Mouse (Mus musculus): ENCODE results near the gene Selenok. TPM values are rescaled to one million over a fixed set of nuclear protein-coding genes. Genes with fewer than 3 reads are reported as not detected.

The Selenok gene
- 402 and 419 TPM in 2 replicates for polyA plus RNA-seq (2016; fragmentation: Nextera tagmentation; extraction: Ambion mirVana)

DNA sequence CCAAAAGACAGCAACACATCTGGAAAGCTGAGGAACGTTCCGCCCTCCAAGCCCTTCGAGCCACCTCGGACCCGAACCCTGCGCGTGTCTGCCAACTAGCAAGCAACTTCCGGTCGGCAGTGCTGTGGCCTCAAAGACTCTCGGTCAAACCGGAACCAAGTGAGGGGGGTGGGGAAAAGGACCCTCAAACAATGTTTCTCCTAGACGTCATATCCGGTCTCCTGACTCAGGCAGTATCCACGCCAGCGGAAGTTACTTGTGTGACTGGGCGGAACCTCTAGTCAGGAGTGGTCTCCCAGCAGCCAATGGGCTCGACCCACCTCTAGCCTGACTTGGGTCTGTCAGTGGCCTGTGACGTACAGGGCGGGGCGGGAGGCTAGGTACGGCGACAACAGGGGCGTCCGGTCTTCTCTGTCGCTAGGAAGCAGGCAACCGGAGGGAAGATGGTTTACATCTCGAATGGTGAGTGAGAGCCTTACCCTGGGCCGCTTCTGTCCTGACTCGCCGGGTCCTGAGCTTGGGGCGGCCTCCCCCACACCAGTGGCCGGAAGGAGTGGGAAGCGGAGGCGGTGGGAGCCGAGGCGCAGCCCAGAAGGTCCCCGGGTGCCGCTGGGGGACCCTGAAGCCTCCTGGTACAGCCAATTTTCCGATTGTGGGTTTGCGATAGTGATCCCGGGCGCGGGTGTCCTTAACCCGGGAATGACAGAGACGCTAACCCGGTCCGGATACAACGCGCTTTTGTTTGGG is at the start of gene Selenok:
TSS of gene Selenok (plus strand) at position 234 of the 747 bp plus-strand sequence.
- Histone ChIP-seq H3K4me2 (replicated peaks) (peak within 1 kb of the TSS; percentile 68), H3K27ac (peak within 1 kb of the TSS; percentile 75; the same call in 1 of the 2 replicates), H3K4me3 (peak within 1 kb of the TSS; percentile 84), H3K4me1 (peaks cover 11% of the 10 kb centered on the region), H3K9ac (peak within 1 kb of the TSS; percentile 87), H3K9me3 (no peaks in the 10 kb centered on the region), H3K27me3 (replicated peaks) (no peaks in the 10 kb centered on the region), H3K36me3 (peaks cover 29% of the 10 kb centered on the region)
- ATAC-seq (ENCODE audit: low FRiP score, low read depth), result peak; percentile 100
- WGBS, result under 1% methylated on average over 49 of the region's 49 CpGs

DNA sequence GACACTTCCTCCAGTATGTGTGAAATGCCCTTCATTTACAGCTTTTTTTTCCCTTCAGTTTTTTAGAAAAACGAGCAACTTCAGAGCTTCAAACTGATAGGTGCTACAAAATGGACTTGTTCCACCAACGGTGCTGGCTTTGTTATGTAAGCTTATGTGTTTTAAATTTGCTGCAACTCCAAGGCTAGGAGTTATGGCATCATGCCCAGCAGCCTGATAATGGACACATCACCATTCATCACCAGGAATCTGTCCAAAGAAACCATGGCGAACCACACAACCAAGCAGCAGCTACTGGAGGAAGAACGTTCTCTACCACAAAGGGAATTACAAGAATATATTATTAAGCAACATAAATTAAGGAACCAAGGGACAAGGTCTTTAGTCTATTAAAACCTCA is 39.1 kb upstream of the Selenok start:
- Histone ChIP-seq H3K4me3 (no peak overlapping the region), H3K9ac (no peak overlapping the region), H3K4me1 (no peaks in the 10 kb centered on the region), H3K27me3 (replicated peaks) (no peaks in the 10 kb centered on the region), H3K36me3 (no peaks in the 10 kb centered on the region), H3K4me2 (replicated peaks) (no peak overlapping the region), H3K27ac (no peak overlapping the region), H3K9me3 (no peaks in the 10 kb centered on the region)
- 74% methylated on average over 4 of the region's 4 CpGs for WGBS
- ATAC-seq (ENCODE audit: low FRiP score, low read depth), result no peak

DNA sequence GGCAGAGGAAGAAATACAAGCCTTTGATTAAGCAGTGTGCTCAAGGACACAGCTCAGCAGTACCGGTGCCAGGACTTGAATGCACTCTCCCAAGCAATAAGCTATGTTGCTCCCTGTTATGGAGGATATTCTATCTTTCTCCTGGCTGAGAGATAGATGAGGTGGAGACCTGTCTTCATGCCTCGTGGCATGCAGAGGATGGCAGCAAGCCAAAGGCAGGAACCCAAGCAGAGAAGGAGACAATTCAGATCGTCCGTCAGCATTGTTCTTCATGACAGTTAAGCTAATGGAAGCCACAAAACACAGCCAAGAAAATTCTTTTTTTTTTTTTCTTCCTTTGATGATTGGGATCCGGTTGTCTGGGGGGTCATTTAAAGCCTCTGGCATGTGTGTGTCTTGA is 32.6 kb upstream of the Selenok start:
- 49% methylated on average over 5 of the region's 5 CpGs for WGBS
- Histone ChIP-seq H3K4me1 (peaks cover 4% of the 10 kb centered on the region; the same call in 1 of the 2 replicates), H3K9ac (no peak overlapping the region), H3K9me3 (no peaks in the 10 kb centered on the region), H3K36me3 (no peaks in the 10 kb centered on the region), H3K27me3 (replicated peaks) (no peaks in the 10 kb centered on the region), H3K4me3 (no peak overlapping the region), H3K4me2 (replicated peaks) (no peak overlapping the region), H3K27ac (no peak overlapping the region)
- ATAC-seq (ENCODE audit: low FRiP score, low read depth), result no peak

DNA sequence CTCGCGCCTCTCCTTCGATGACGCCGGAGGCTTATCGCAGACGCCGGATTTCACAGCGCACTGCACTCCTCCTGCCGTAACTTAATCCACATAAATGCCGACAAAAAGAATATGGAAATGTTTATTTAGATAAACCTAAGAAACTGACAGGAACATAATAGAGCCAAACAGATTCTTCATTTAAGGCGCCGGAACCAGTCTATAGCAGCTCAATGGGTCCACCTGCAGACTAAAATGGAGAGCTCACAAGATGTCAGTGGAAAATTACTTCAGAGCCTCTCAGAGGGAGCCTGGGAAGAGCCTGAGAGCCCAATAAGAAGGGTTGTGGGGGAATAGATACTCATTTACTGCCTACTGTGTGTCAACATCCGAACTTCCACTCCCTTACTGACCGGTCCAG is 30.6 kb upstream of the Selenok start:
- Histone ChIP-seq H3K36me3 (no peaks in the 10 kb centered on the region), H3K4me3 (no peak overlapping the region), H3K27ac (no peak overlapping the region), H3K9ac (no peak overlapping the region), H3K4me2 (replicated peaks) (no peak overlapping the region), H3K27me3 (replicated peaks) (no peaks in the 10 kb centered on the region), H3K4me1 (peaks cover 4% of the 10 kb centered on the region; the same call in 1 of the 2 replicates), H3K9me3 (no peaks in the 10 kb centered on the region)
- ATAC-seq (ENCODE audit: low FRiP score, low read depth), result no peak
- 91% methylated on average over 15 of the region's 15 CpGs for WGBS

DNA sequence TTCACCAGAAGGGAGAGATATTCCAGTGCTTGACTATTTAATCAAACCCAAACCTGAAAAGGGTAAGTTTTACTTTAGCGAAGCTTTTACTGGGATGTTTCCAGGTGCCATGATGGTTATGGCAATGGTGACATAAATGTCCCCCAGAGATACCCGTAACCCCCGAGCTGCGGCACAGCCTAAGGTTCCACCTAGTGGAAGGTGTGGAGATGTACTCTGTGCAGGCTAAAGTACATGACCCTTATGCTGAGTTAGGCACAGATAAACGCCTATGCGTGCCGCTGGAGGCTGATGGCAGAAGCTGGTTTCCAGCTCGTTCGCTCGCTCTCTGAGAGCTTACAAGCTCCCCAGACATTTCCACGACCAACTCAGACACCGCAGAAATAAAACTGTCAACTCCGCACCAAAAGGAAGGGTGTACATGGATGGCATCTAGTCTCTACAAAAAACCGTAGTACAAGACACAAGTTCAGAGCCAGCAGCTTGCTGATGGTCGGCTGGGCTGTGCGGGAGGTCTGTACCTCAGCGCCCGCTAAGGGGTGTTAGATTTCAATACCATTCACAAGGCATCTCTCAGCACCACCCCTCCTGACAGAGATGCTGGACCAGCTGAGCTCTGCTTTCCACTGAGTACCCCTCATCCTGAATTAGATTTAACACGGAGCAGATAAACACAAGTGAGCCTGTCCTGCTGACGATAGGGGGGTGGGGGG is 28.4 kb upstream of the Selenok start:
- Histone ChIP-seq H3K4me3 (no peak overlapping the region), H3K27ac (no peak overlapping the region), H3K9ac (no peak overlapping the region), H3K27me3 (replicated peaks) (no peaks in the 10 kb centered on the region), H3K36me3 (no peaks in the 10 kb centered on the region), H3K9me3 (no peaks in the 10 kb centered on the region), H3K4me1 (peaks cover 4% of the 10 kb centered on the region; the same call in 1 of the 2 replicates), H3K4me2 (replicated peaks) (0 out of 2 replicates have a peak overlapping the region, but pooled peaks have one; percentile 5)
- ATAC-seq (ENCODE audit: low FRiP score, low read depth), result no peak
- WGBS, result 55% methylated on average over 20 of the region's 20 CpGs

DNA sequence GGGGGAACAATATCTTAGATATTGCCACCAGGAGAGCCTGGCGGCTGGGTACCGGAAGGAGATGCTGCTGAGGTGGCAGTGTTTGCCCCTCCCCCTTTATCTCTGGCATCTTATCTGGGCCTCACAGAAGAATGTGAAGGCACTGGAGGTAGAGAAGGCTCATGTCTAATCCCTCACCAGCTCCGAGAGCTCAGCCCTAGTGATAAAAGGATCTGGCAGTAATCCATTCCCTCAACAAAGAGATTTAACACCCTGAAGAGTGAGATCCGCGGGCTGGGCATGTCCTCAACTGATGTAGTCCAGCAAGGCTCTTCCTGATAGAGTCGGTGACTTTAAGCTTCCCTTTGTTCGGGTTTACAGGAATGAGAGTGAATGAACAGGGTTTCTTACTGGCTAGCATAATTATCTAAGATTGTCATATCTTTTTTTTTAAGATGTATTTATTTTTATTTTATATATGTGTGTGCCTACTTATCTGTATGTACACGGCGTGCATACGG is 27.7 kb upstream of the Selenok start:
- H3K9ac ChIP-seq, result no peak overlapping the region
- H3K4me1 ChIP-seq, result peaks cover 4% of the 10 kb centered on the region; the same call in 1 of the 2 replicates
- no peaks in the 10 kb centered on the region for H3K27me3 ChIP-seq (replicated peaks)
- 0 out of 2 replicates have a peak overlapping the region, but pooled peaks have one; percentile 5 for H3K4me2 ChIP-seq (replicated peaks)
- ATAC-seq (ENCODE audit: low FRiP score, low read depth), result no peak
- WGBS, result 48% methylated on average over 10 of the region's 10 CpGs
- H3K9me3 ChIP-seq, result no peaks in the 10 kb centered on the region
- no peak overlapping the region for H3K4me3 ChIP-seq
- no peak overlapping the region for H3K27ac ChIP-seq
- no peaks in the 10 kb centered on the region for H3K36me3 ChIP-seq

DNA sequence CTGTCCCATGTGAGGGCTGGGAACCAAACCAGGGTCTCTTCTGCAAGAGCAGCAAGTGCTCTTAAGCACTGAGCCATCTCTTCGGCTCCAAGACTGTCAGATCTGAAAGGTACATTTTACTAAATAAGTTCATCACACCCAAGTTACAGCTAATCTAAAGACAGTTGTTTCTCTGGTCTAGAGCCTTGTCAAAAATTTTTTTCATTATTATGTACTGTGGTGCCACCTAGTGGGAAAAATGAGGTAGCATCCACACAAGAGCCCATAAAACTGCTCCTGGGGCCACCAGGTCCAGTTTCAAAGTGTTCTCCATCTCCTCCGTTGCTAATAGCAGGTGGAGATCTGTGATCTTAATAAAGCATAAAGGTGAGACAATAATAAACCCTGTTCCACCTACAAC is 27.2 kb upstream of the Selenok start:
- 28% methylated on average over 2 of the region's 2 CpGs for WGBS
- no peak overlapping the region for H3K4me2 ChIP-seq (replicated peaks)
- H3K27me3 ChIP-seq (replicated peaks), result no peaks in the 10 kb centered on the region
- ATAC-seq (ENCODE audit: low FRiP score, low read depth), result no peak
- H3K36me3 ChIP-seq, result no peaks in the 10 kb centered on the region
- no peak overlapping the region for H3K9ac ChIP-seq
- H3K4me1 ChIP-seq, result peaks cover 4% of the 10 kb centered on the region; the same call in 1 of the 2 replicates
- H3K4me3 ChIP-seq, result no peak overlapping the region
- H3K9me3 ChIP-seq, result no peaks in the 10 kb centered on the region
- H3K27ac ChIP-seq, result no peak overlapping the region

DNA sequence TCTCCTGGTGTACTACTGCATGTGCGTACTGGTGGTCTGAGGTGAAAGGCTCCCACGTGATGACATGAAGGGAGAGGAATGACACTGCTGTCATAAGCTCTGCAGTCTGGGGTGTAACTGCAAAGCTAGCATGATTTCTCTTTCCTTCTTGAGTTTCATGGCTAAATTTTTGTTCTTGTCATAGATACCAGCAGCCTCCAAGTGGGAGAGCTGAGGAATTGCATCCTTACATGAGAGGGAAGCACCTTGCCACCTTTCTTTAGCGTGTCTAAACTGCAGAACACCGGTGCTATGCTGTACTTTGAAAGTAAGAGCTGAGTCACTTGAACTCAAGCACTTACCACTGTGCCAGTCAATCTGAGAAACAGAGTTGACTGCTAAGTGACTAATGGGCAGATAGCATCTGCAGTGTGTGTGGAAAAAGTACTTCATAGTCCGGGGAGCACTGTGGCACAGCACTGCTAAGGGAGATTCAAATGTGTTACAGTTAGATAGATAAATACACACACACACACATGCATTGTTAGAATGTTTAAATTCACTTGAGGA is 21.3 kb upstream of the Selenok start:
- Histone ChIP-seq H3K27ac (no peak overlapping the region), H3K36me3 (no peaks in the 10 kb centered on the region), H3K27me3 (replicated peaks) (no peaks in the 10 kb centered on the region), H3K4me1 (no peaks in the 10 kb centered on the region), H3K4me2 (replicated peaks) (no peak overlapping the region), H3K9me3 (no peaks in the 10 kb centered on the region), H3K9ac (no peak overlapping the region), H3K4me3 (no peak overlapping the region)
- no peak for ATAC-seq (ENCODE audit: low FRiP score, low read depth)
- WGBS, result 79% methylated on average over 5 of the region's 5 CpGs

DNA sequence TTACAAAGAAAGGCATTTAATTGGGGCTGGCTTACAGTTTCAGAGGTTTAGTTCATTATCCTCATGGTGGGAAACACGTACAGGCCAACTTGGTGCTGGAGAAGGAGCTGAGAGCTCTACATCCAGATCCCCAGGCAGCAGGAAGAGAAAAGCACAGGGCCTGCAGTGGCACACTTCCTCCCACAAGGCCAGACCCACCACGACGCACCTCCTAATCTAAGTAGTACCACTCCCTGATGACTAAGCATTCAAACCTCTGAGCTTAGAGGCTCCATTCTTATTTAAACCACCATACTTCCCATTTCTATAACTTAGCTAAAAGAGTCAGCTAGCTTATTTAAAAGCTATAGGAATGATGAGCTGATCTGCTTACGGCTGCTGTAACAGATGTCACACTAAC is 17.3 kb upstream of the Selenok start:
- no peaks in the 10 kb centered on the region for H3K27me3 ChIP-seq (replicated peaks)
- no peak overlapping the region for H3K9ac ChIP-seq
- H3K9me3 ChIP-seq, result no peaks in the 10 kb centered on the region
- 83% methylated on average over 4 of the region's 4 CpGs for WGBS
- no peak overlapping the region for H3K27ac ChIP-seq
- no peak overlapping the region for H3K4me2 ChIP-seq (replicated peaks)
- H3K36me3 ChIP-seq, result no peaks in the 10 kb centered on the region
- no peaks in the 10 kb centered on the region for H3K4me1 ChIP-seq
- no peak for ATAC-seq (ENCODE audit: low FRiP score, low read depth)
- no peak overlapping the region for H3K4me3 ChIP-seq

DNA sequence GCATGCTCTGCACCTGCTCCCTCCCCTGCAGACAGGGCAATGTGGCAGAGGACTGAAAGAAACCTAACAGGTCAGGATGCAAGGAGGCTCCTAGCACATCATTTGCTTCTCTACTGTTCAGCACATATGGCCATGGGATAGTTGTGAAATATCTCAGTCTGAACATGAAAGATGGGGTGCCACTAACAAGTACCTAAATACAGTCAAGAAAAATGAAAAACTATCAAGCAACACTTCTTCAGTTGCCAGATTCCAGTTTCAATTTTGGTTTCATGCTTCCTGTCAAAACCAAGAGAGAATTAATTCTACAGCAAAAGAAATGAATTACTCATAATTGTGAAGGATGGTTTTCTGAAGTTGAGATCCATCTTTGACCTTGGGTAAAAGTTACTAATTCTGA is 10.7 kb upstream of the Selenok start:
- H3K9ac ChIP-seq, result no peak overlapping the region
- no peaks in the 10 kb centered on the region for H3K9me3 ChIP-seq
- no peak overlapping the region for H3K27ac ChIP-seq
- no peaks in the 10 kb centered on the region for H3K36me3 ChIP-seq
- ATAC-seq (ENCODE audit: low FRiP score, low read depth), result no peak
- H3K4me2 ChIP-seq (replicated peaks), result no peak overlapping the region
- H3K4me1 ChIP-seq, result no peaks in the 10 kb centered on the region
- no peaks in the 10 kb centered on the region for H3K27me3 ChIP-seq (replicated peaks)
- H3K4me3 ChIP-seq, result no peak overlapping the region

DNA sequence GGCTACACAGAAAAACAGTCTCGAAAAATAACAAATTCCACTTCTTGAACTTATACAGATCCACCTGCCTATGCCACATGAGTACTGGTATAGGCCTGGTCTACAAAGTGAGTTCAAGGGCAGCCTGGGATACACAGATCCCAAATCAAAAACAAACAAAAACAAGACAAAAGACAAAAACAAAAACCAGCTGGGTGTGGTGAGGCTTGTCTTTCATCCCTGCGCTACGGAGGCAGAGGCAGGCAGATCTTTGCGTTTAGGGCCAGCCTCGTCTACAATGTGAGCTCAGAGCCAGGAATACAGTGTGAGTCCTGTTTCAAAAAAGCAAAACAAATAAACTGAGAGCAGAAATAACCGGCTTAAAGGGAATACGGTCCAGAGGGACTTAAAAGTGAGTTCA is 497 bp upstream of the Selenok start:
- H3K27me3 ChIP-seq (replicated peaks), result no peaks in the 10 kb centered on the region
- H3K9me3 ChIP-seq, result no peaks in the 10 kb centered on the region
- H3K4me3 ChIP-seq, result peak overlapping the region; percentile 84
- H3K4me1 ChIP-seq, result peaks cover 11% of the 10 kb centered on the region
- no peak overlapping the region for H3K27ac ChIP-seq
- peak overlapping the region; percentile 68 for H3K4me2 ChIP-seq (replicated peaks)
- 66% methylated on average over 7 of the region's 7 CpGs for WGBS
- H3K36me3 ChIP-seq, result peaks cover 23% of the 10 kb centered on the region
- peak; percentile 17 for ATAC-seq (ENCODE audit: low FRiP score, low read depth)
- H3K9ac ChIP-seq, result no peak overlapping the region

DNA sequence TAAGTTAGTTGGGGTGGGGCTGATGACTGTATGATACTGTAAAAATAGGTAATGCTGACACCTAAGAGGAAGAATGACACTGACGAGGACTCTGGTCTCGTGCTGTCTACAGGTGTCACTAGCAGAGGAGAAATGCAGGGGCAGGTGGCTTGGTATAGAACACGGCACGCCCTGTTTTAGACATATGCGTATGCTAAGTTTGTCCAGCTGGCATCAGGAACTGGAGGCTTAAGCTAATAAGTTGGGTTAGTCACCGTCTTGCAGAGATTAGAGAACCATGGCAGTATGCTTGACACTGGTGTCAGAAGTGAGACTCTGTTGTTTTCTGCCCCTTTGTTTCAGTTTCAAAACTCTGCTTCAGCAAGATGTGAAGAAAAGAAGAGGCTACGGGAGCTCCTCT is 3.3 kb downstream of the Selenok start:
- H3K27me3 ChIP-seq (replicated peaks), result no peaks in the 10 kb centered on the region
- no peak overlapping the region for H3K27ac ChIP-seq
- H3K9me3 ChIP-seq, result no peaks in the 10 kb centered on the region
- H3K36me3 ChIP-seq, result peaks cover 58% of the 10 kb centered on the region
- H3K4me1 ChIP-seq, result peaks cover 11% of the 10 kb centered on the region
- no peak overlapping the region for H3K4me3 ChIP-seq
- 94% methylated on average over 7 of the region's 7 CpGs for WGBS
- H3K4me2 ChIP-seq (replicated peaks), result no peak overlapping the region
- no peak overlapping the region for H3K9ac ChIP-seq
- no peak for ATAC-seq (ENCODE audit: low FRiP score, low read depth)

Data from neural tube, embryonic 12.5 days (tissue).